Mouse (Mus musculus) c-Kit-positive CD71-positive TER-119-positive erythroid progenitor cells, embryonic 14.5 days (primary cell): ENCODE measurements around the gene Lpo.

Source experiments
- DNase-seq: peaks from one replicate; pipeline ENCODE4 v3.0.0-alpha.2; 2013; ENCODE audit warnings: low spot score

Lpo gene

DNA sequence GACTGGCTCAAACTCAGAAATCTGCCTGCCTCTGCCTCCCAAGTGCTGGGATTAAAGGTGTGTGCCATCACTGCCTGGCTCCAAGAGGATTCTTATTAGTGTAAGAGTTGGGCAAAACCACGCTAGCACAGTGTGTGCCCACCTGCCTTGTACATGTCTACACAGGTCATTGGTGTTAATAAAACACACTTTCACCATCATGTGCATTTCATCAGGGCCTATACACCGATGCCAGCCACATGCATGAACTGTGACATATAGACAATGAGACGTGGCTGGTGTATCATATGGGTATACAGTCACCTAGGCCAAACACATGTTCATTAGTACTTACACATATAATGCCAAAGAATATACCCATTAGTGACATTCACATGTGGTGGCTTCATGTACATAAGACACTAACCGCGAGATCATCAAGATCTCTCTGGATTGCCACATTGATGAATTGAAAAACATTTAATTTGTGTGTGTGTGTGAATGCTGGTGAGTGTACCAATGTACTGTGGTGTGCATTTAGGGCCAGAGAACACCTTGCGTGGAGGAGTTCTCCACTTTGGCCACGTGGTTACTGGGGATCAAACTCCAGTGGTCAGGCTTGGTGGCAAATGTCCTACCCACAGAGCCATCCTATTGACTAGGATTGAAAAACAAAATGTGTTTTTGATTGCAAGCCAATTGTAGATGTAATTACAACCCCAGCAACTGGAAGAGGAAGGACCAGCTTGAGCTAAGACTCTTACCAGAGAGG lies 69.8 kb downstream of the Lpo start:
- peak; percentile 72 for DNase-seq

DNA sequence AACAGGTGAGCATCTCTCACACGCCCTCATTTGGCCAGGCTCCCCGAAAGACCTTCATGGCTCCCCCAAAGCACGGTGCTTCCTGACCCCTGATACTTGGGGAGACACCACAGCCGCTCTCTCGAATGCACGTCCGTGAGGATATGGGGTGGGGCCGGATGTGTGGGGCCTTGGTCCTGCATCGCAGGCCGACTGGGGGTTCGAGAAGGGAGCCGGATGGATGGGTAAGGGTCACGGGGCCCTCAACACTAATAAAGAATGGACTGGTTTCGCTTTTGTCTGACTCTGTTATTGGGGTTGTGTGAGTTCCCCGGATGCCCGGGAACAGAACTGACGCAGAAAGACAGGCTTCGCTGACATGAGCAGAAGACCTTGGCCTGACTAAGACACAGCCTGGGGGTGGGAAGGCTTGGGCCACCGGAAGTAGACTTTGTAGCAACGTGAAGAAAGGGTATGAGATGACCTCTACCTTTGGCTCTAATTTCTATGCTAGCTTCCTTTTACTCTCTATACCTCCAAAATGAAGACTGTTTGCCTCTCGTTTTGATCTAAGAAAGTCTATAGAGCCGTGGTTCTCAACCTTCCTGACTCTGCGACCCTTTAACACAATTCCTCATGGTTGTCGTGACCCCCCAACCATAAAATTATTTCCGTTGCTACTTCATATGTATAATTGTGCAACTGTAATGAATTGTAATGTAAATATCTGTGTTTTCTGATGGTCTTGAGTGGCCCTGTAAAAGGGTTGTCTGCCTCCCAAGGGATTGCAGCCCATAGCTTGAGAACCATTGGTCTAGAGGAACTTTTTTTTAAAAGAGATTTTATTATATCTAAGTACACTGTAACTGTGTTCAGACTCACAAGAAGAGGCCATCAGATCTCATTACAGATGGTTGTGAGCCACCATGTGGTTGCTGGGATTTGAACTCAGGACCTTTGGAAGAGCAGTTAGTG lies 70.8 kb downstream of the Lpo start:
- DNase-seq: no peak
